Mouse (Mus musculus) megakaryocyte-erythroid progenitor cell, adult 5-6 weeks (primary cell): Measurements from ENCODE around the gene Lin7c. TPM values are rescaled to one million over a fixed set of nuclear protein-coding genes. Genes with fewer than 3 reads are reported as not detected.

ENCODE experiments used
- ATAC-seq: replicated peaks from 2 replicates; pipeline ENCODE4 v1.8.0; 2016; ENCODE audit warnings: mild to moderate bottlenecking, inconsistent platforms; ENCODE audit not compliant: severe bottlenecking, poor library complexity, low FRiP score, low TSS enrichment
- total RNA-seq, 2 experiments: library from RNA; stranded (forward) in 1 of 2; stranded (reverse) in 1 of 2; fragments of 200-1000, 215-1000 nt in 1 of 2; fragments of >200 nt in 1 of 2; fragmentation: Nextera tagmentation in 1 of 2; gene quantifications; 2 replicates each; pipeline ENCODE4 v1.2.3; 2014 to 2017

The Lin7c gene
- total RNA-seq, 2 experiments from 2014 or later: 31.5 to 78.9 TPM

- no peak for ATAC-seq
Observed at GRCm38 (mm10) chr2:109935194-109935593, 44.5 kb downstream of the Lin7c start.

- no peak for ATAC-seq
Observed at GRCm38 (mm10) chr2:109935754-109936409, 45.2 kb downstream of the Lin7c start.

DNA sequence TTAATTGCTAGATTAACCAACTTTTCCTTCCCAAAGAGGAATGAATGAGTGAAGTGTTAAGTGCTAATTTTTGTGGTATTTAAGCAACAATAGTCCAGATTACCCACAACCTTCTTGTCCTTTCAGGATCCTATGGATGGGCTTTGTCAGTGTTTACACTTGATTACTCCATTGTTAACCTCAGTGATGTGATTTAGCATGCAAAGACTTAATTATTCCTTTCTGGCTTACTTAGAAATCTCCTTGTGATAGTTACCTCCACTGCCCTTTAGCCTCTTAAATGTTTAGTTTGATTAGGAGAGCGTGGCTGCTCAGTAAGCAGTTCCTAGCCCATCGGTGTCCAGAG lies 45.7 kb downstream of the Lin7c start:
- ATAC-seq: no peak

GRCm38 (mm10) chr2:109941973-109942444 lies 51.4 kb downstream of the Lin7c start:
- no peak for ATAC-seq

DNA sequence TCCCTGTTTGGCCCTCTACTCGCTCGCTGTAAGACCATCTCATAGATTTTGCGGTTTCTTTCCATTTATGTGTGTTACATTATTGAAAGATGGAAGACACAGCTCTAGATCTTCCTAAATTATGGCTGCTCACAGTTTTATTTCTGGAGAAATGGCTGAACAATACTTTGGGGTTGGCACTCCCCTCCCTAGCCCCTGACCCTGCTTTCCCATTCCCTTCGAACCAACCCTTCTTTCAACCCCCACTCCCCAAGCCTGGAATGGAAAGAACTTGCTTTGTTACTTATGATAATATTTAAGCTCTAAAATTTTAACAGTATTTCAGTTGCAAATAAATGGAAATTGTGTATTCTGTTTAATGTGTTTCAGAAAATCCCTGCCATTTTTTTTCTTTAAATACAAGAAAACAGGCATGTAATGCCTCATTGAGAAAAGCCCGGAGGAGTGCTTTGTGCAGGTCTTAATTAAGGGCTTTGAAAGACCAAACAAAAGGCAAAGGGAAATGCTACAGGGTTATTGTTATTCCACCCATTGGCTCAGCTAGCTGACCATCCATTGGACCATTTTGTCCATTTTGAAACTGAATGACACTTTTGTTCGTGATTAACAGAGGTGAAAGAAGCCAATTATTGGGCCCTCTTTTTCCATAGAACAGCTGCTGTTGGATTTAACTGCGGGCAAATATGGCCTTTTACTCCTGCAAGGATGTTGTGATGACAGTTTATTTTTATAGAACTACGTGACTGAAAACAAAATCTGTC lies 52.3 kb downstream of the Lin7c start:
- ATAC-seq: no peak

DNA sequence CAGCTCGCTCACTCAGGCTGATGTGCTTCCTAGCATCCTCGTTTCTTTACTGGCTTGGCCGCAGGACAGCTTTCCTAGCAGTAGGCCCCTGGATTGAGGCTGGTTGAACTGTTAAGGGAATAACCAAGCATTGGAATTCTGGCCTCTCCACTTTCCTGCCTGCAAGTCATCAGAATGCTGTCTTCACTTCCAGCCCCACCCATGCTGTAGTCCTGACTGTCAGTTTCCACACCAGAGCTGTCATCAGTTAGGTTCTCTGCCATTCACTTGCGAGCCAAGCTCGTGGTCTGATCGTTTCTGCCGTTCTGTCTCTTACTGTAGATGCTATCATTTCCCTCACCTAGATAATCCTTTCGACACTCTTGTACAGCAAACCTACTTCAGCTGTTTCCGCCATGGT lies 54.3 kb downstream of the Lin7c start:
- ATAC-seq: no peak

GRCm38 (mm10) chr2:109945532-109945931 lies 54.9 kb downstream of the Lin7c start:
- ATAC-seq: no peak

DNA sequence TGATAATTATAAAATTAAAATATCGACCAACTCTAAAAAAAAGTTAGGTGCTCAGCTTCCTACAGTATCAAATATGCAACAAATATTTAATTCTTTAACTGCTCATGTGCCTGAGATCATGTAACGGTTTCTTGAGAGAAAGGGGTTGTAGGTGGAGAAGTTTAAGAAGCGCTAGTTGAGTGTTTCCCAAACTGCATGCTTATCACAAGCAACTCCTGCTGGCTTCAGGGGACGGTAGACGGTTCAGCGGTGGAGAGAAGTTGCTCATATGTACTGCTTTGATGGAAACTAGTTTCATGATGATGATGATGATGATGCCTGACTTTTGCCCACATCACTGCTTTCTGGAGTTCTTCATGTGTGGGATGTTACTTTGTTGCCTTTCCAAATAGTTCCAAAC lies 55.8 kb downstream of the Lin7c start:
- no peak for ATAC-seq

DNA sequence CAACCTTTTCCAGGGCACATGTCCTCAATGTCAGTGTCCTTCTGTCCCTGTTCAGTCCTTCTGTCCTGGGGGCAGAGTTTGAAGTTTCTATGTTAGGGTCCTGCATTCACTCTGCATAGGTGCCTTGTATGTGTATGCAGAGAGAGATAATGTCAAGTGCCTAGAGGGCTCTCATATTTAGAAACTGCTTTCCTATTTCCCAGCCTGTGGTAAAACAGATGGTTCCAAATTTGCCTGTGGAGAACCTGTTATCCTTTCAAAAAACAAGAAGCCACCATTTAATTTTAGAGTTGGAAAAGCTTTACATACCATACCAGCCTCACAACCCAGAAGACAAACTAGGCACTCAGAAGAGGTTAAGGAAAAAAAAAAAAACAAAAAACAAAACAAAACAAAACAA lies 58.9 kb downstream of the Lin7c start:
- ATAC-seq: no peak

DNA sequence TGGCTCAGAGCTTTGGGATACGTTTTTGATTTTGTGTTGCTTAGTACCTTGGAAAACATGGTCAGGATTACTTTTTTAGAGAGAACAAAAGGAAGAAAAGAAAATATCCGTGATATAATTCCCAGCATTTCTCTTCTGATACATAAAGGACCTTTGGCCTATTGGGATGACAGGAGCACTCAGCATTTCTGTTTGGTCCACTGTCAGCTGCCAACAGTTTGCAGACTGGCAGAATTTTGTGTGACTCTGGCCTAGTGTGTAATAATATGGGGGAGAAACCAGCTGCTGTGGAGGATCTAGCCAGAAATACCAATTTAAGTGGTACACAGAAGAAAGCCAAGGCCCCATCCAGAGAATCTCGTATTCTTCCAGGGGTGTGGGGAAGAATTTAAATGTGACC lies 59.7 kb downstream of the Lin7c start:
- no peak for ATAC-seq

Other genes with a start within 250 kb of the Lin7c start
- not detected in 2 replicates for gene Bdnf, start 216.2 kb upstream of the Lin7c start, total RNA-seq (2014; fragmentation: Nextera tagmentation)
- gene Bdnf, start 216.2 kb upstream of the Lin7c start, total RNA-seq (2017): not detected in 2 replicates
- gene Lgr4, start 26.8 kb downstream of the Lin7c start, total RNA-seq (2014; fragmentation: Nextera tagmentation): 0.67 and 1.4 TPM in 2 replicates
- gene Lgr4, start 26.8 kb downstream of the Lin7c start, total RNA-seq (2017): 1.3 and 1.6 TPM in 2 replicates
- gene Ccdc34, start 127.0 kb downstream of the Lin7c start, total RNA-seq (2014; fragmentation: Nextera tagmentation): 33.7 and 49.1 TPM in 2 replicates
- 53.1 and 76.9 TPM in 2 replicates for gene Ccdc34, start 127.0 kb downstream of the Lin7c start, total RNA-seq (2017)